In the genomic region with DNA sequence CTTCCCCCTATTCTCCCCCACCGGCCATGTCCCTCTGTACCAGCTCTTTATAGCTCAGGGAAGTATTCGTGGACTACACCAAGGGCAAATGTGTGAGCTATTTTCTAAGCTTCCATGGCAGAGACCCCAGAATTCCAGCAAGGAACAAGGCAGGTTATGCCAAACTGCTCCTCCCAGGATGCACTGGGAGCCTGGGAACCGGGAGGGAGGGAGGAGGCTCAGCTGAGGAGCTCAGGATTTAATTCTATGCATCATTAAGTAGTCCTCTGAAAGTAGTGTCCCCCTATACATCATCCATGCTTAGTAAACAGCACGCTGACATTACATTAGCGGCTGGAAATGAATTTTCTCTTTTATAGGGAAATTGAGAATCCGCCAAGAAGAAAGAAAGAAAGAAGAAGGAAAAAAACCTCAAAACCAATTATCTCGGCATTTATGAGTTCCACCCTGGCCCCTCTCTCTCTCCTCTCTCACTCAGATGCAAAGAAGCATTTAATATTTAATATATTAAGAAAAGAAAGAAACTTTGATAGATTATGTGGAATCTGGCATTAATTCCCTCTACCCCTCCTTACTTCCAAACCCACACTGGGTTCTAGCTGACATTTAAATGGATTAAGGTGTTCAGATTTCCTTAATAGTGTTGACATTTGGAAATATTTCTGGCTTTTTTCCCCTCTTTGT, we compare ENCODE assay signal across 19 mouse cellular contexts.
DNase-seq lines count a peak whose midpoint lies in the region; ATAC-seq and TF ChIP-seq lines count a peak whose summit lies in the region.
"Had no signal": no experiment of that assay in that cellular context is flagged by ENCODE, and none has a peak within 500 bp of the region (broad histone marks: within the 10 kb centered on the region; RNA-seq: fewer than 3 reads in every experiment).

No protein-coding gene starts in this region.

- no peaks in the 10 kb centered on the region for H3K9me3 ChIP-seq in embryonic facial prominence, embryonic 14.5 days (ENCODE audit: control insufficient read depth, low read length)
- H3K9me3 ChIP-seq in embryonic facial prominence, embryonic 10.5 days, result no peaks in the 10 kb centered on the region
- H3K9me3 ChIP-seq in kidney, postnatal 0 days (replicated peaks; ENCODE audit: low read length), result no peaks in the 10 kb centered on the region
- no peaks in the 10 kb centered on the region for H3K9me3 ChIP-seq in hindbrain, embryonic 15.5 days
- H3K9me3 ChIP-seq in neural tube, embryonic 12.5 days, result no peaks in the 10 kb centered on the region
- H3K9me3 ChIP-seq: limb, embryonic 12.5 days had no signal

- TF ChIP-seq CTCF in kidney, postnatal 0 days (IDR thresholded peaks at IDR 0.05; ENCODE audit: low read depth), result no peak
- TF ChIP-seq CTCF in kidney, adult 2 months (conservative IDR thresholded peaks at IDR 0.05; ENCODE audit: insufficient read depth, insufficient read length, low read depth, low read length), result no peak

- H3K27me3 ChIP-seq in embryonic facial prominence, embryonic 14.5 days (replicated peaks; ENCODE audit: control insufficient read depth, insufficient read depth, low read length), result no peaks in the 10 kb centered on the region
- H3K27me3 ChIP-seq in embryonic facial prominence, embryonic 10.5 days (replicated peaks; ENCODE audit: low read depth, poor library complexity, severe bottlenecking), result no peaks in the 10 kb centered on the region
- no peaks in the 10 kb centered on the region for H3K27me3 ChIP-seq in kidney, postnatal 0 days (ENCODE audit: insufficient read depth, low read length)
- H3K27me3 ChIP-seq in kidney, adult 2 months (replicated peaks; ENCODE audit: control insufficient read depth, insufficient read depth, low read length), result no peaks in the 10 kb centered on the region
- H3K27me3 ChIP-seq in hindbrain, embryonic 15.5 days, result no peaks in the 10 kb centered on the region
- H3K27me3 ChIP-seq in neural tube, embryonic 12.5 days (replicated peaks), result no peaks in the 10 kb centered on the region

- H3K9ac ChIP-seq in embryonic facial prominence, embryonic 14.5 days (ENCODE audit: low read depth, low read length), result no peak overlapping the region
- 0 out of 2 replicates have a peak overlapping the region, but pooled peaks have one; percentile 9 for H3K9ac ChIP-seq in kidney, postnatal 0 days (ENCODE audit: low read depth, low read length)
- no peak overlapping the region for H3K9ac ChIP-seq in hindbrain, embryonic 15.5 days
- H3K9ac ChIP-seq in neural tube, embryonic 12.5 days, result no peak overlapping the region
- H3K9ac ChIP-seq: limb, embryonic 12.5 days had no signal

- no peaks in the 10 kb centered on the region for H3K36me3 ChIP-seq in embryonic facial prominence, embryonic 14.5 days (ENCODE audit: control insufficient read depth, insufficient read depth, low read length)
- no peaks in the 10 kb centered on the region for H3K36me3 ChIP-seq in embryonic facial prominence, embryonic 10.5 days (replicated peaks)
- H3K36me3 ChIP-seq in kidney, postnatal 0 days (ENCODE audit: insufficient read depth, low read length), result no peaks in the 10 kb centered on the region
- H3K36me3 ChIP-seq in kidney, adult 2 months (ENCODE audit: control insufficient read depth, insufficient read depth, low read length), result no peaks in the 10 kb centered on the region
- no peaks in the 10 kb centered on the region for H3K36me3 ChIP-seq in hindbrain, embryonic 15.5 days
- no peaks in the 10 kb centered on the region for H3K36me3 ChIP-seq in neural tube, embryonic 12.5 days
- H3K36me3 ChIP-seq: limb, embryonic 12.5 days had no signal

- H3K4me2 ChIP-seq in embryonic facial prominence, embryonic 14.5 days (ENCODE audit: low read depth, low read length), result no peak overlapping the region
- peak overlapping the region; percentile 33 for H3K4me2 ChIP-seq in kidney, postnatal 0 days (ENCODE audit: low read length)
- H3K4me2 ChIP-seq in hindbrain, embryonic 15.5 days, result peak overlapping the region; percentile 19
- H3K4me2 ChIP-seq in neural tube, embryonic 12.5 days (replicated peaks), result no peak overlapping the region
- H3K4me2 ChIP-seq: limb, embryonic 12.5 days had no signal

- intact Hi-C loops in left cerebral cortex, postnatal 36 days (cut with DNase I), result no loop called here

- no peak for ATAC-seq in embryonic facial prominence, embryonic 14.5 days (ENCODE audit: low read depth)
- peak; percentile 77 for ATAC-seq in kidney, postnatal 0 days (replicated peaks; ENCODE audit: low FRiP score, low read depth)
- peak; percentile 91 for ATAC-seq in hindbrain, embryonic 15.5 days (ENCODE audit: low FRiP score, low read depth)
- peak; percentile 90 for ATAC-seq in neural tube, embryonic 12.5 days (ENCODE audit: low FRiP score, low read depth)
- ATAC-seq: intestine, embryonic 16.5 days had no signal

- no peak overlapping the region for H3K27ac ChIP-seq in embryonic facial prominence, embryonic 14.5 days (replicated peaks; ENCODE audit: low read depth, low read length)
- no peak overlapping the region for H3K27ac ChIP-seq in embryonic facial prominence, embryonic 10.5 days (replicated peaks)
- peak overlapping the region; percentile 68; the same call in 1 of the 2 replicates for H3K27ac ChIP-seq in kidney, postnatal 0 days
- H3K27ac ChIP-seq in kidney, adult 2 months (ENCODE audit: insufficient read depth, low read depth, low read length), result no peak overlapping the region
- peak overlapping the region; percentile 37 for H3K27ac ChIP-seq in hindbrain, embryonic 15.5 days (replicated peaks)
- no peak overlapping the region for H3K27ac ChIP-seq in neural tube, embryonic 12.5 days
- H3K27ac ChIP-seq: layer of hippocampus, adult 2 months; left cerebral cortex, adult 2 months; limb, embryonic 12.5 days had no signal

- WGBS in embryonic facial prominence, embryonic 14.5 days, result 42% methylated on average over 7 of the region's 7 CpGs
- WGBS in embryonic facial prominence, embryonic 10.5 days, result 63% methylated on average over 7 of the region's 7 CpGs
- 20% methylated on average over 7 of the region's 7 CpGs for WGBS in kidney, postnatal 0 days
- 39% methylated on average over 7 of the region's 7 CpGs for WGBS in kidney, adult 2 months
- 27% methylated on average over 7 of the region's 7 CpGs for WGBS in hindbrain, embryonic 15.5 days
- 37% methylated on average over 7 of the region's 7 CpGs for WGBS in neural tube, embryonic 12.5 days

- no peak for TF ChIP-seq POLR2A in kidney, adult 2 months (IDR thresholded peaks at IDR 0.05; ENCODE audit: low read depth, low read length)

- no peaks in the 10 kb centered on the region for H3K4me1 ChIP-seq in embryonic facial prominence, embryonic 14.5 days (ENCODE audit: control insufficient read depth, insufficient read depth, low read length)
- no peaks in the 10 kb centered on the region for H3K4me1 ChIP-seq in embryonic facial prominence, embryonic 10.5 days
- H3K4me1 ChIP-seq in kidney, postnatal 0 days (replicated peaks; ENCODE audit: insufficient read depth, low read length), result no peaks in the 10 kb centered on the region
- H3K4me1 ChIP-seq in kidney, adult 2 months (ENCODE audit: control insufficient read depth, insufficient read depth, low read length), result no peaks in the 10 kb centered on the region
- peaks cover 10% of the 10 kb centered on the region; the same call in 1 of the 2 replicates for H3K4me1 ChIP-seq in hindbrain, embryonic 15.5 days (replicated peaks)
- H3K4me1 ChIP-seq in neural tube, embryonic 12.5 days, result peaks cover 6% of the 10 kb centered on the region; the same call in 1 of the 2 replicates
- H3K4me1 ChIP-seq: limb, embryonic 12.5 days had no signal

- peak; percentile 20 for DNase-seq in embryonic facial prominence, embryonic 14.5 days (ENCODE audit: low spot score)
- DNase-seq in embryonic facial prominence, embryonic 10.5 days (ENCODE audit: low spot score), result no peak
- DNase-seq in kidney, postnatal 0 days (ENCODE audit: low spot score), result peak; percentile 81
- DNase-seq in kidney, adult 2 months, result no peak
- DNase-seq in left cerebral cortex, postnatal 36 days (ENCODE audit: low spot score in 2 of 2), result no peak
- DNase-seq in urinary bladder, adult 18-20 months (ENCODE audit: low spot score in 2 of 2), result no peak
- DNase-seq: adrenal gland, postnatal 14 days; cerebellum, adult 9-10 months; heart, adult 18-20 months; heart, postnatal 10 days; lung, postnatal 36 days; right cerebral cortex, postnatal 25 days; thymus, postnatal 36 days had no signal

- H3K4me3 ChIP-seq in embryonic facial prominence, embryonic 14.5 days (ENCODE audit: low read depth, low read length), result no peak overlapping the region
- H3K4me3 ChIP-seq in embryonic facial prominence, embryonic 10.5 days, result no peak overlapping the region
- H3K4me3 ChIP-seq in kidney, postnatal 0 days (replicated peaks; ENCODE audit: low read depth, low read length), result no peak overlapping the region
- no peak overlapping the region for H3K4me3 ChIP-seq in kidney, adult 2 months (ENCODE audit: insufficient read depth, low read depth, low read length)
- no peak overlapping the region for H3K4me3 ChIP-seq in hindbrain, embryonic 15.5 days
- H3K4me3 ChIP-seq in neural tube, embryonic 12.5 days, result no peak overlapping the region
- H3K4me3 ChIP-seq: layer of hippocampus, adult 2 months; left cerebral cortex, adult 2 months; limb, embryonic 12.5 days had no signal

Comparison
In these comparisons a context has a peak if more than half of its experiments do, and no peak if none do; other contexts are left out.
1. DNase-seq: peak in embryonic facial prominence, embryonic 14.5 days (single experiment) and kidney, postnatal 0 days (single experiment); none in embryonic facial prominence, embryonic 10.5 days (single experiment), kidney, adult 2 months (single experiment), left cerebral cortex, postnatal 36 days (0 of 2) and urinary bladder, adult 18-20 months (0 of 2).
2. H3K27ac ChIP-seq: peak in kidney, postnatal 0 days (single experiment) and hindbrain, embryonic 15.5 days (single experiment); none in embryonic facial prominence, embryonic 14.5 days (single experiment), embryonic facial prominence, embryonic 10.5 days (single experiment), kidney, adult 2 months (single experiment) and neural tube, embryonic 12.5 days (single experiment).
3. H3K4me2 ChIP-seq: peak in kidney, postnatal 0 days (single experiment) and hindbrain, embryonic 15.5 days (single experiment); none in embryonic facial prominence, embryonic 14.5 days (single experiment) and neural tube, embryonic 12.5 days (single experiment).